Mouse (Mus musculus): ENCODE data around the gene Ctso.

Gene Ctso

GRCm38 (mm10) chr3:81932141-81933101 lies at the start of gene Ctso:
Gene Ctso, plus strand, starts transcription at chr3:81932601.
- DNase-seq (ENCODE audit: low spot score in 2 of 2) = peak; percentile 79 to 81

DNA sequence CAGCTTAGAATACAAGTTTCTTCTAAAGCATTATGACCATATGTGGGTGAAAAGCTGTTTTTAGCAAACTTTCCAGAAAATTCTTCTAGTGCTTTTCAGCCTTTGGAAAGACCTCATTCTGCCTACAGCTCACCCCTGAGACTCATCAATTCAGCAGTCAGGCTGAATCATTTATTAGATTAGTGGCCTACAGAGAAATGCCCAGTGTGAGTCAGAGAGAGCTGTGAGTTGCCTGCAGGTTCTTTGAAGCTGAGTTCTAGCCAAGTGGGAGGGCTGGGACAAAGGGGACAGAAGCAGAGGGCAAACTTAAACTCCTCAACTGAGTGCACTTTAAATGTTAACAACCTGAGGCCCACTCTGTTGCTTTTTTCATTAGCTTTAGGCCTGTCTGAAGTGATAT lies 48.5 kb upstream of the Ctso start:
- DNase-seq (ENCODE audit: low spot score in 2 of 2) = no peak

- DNase-seq (ENCODE audit: low spot score in 2 of 2) = no peak
These were observed 46.8 kb upstream of the Ctso start for GRCm38 (mm10) chr3:81885566-81885965.

GRCm38 (mm10) chr3:81889137-81889536 lies 43.3 kb upstream of the Ctso start:
- no peak for DNase-seq (ENCODE audit: low spot score in 2 of 2)

DNA sequence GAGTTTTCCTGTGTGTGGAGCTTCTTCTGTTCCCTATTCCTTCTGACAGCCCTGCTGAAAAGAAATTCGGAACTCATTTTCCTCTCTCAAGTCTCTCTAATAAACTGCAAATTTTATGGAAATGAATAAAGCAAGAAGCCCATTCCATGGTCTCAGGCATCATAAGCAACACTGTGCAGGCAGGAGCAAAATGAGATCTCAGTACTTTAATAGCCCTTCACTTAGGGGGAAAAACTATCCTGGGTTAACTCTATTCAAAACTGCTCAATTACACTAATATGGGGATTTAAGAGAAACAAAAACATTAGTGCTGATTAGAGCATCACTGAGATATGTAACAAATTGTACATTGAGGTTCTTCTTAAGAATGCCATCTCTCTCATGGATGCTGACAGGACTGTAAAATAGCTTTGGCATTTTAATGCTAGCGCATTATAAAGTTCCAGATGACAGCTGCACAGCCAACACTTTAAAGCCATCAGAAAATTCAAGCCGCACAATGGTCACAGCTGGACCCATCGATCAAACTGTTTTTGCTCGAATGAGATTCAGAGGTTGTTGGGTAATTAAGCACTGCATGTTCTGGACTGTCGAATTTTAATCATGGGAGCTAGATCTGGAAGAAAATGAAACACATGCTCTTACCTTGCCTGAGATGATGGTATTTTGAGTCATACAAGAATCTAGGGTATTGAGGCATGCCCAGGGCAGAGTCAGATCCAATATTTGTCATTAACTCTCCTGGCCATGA lies 21.9 kb upstream of the Ctso start:
- DNase-seq (ENCODE audit: low spot score in 2 of 2) = no peak

DNA sequence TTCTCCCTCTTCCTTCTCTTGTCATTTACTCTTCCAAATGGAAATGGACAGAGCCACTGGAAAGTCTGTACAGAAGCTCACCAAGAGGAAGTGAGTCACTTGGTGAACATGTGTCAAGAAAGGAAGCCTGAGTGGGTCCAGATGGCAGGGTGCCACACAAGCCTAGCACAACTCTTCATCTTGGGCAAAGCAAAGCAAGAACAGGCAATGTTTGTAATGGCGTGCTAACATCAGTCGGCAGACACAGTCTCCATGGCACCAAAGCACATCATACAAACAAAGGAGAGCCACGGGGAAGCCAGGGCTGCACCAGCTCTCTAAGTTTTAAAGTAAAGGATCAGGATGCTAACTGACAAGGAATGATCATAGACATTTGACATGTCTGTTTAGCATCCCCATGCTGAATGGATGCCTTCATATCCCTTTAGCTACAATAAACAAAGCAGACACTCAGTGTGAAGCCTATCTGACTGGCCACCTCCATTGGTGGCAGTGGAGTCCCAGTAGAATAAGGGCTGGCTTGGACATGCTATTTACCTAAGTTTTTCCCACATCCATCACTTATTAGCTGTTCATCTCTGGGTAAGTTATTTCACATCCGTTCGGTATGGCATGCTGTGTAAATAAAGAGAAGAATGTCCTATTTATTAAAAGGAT lies 16.2 kb upstream of the Ctso start:
- no peak for DNase-seq (ENCODE audit: low spot score in 2 of 2)

GRCm38 (mm10) chr3:81917354-81917935 lies 15.0 kb upstream of the Ctso start:
- no peak for DNase-seq (ENCODE audit: low spot score in 2 of 2)

DNA sequence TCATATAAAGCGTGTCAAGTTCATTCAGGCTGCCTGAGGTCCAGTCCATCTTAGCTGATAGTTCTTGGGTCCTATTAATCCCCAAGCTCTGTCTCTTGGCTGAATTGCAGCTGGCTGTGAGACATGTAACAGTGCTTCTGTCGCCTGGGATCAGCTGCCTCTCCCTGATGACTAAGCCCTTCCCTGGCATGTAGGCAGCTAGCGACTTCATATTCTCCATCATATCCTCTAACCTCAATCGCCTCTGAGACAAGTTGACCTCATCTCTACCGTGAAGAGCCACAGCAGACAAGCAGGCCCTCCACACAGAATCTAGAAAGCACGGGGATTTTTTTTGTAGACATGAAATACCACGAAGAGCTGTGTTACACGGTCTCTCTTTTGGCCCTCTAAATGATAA lies 14.2 kb upstream of the Ctso start:
- no peak for DNase-seq (ENCODE audit: low spot score in 2 of 2)

GRCm38 (mm10) chr3:81919681-81920080 lies 12.7 kb upstream of the Ctso start:
- no peak for DNase-seq (ENCODE audit: low spot score in 2 of 2)

- DNase-seq (ENCODE audit: low spot score in 2 of 2) = no peak
These were observed 9.5 kb upstream of the Ctso start for GRCm38 (mm10) chr3:81922910-81923309.

- DNase-seq (ENCODE audit: low spot score in 2 of 2) = no peak
These were observed 7.5 kb upstream of the Ctso start for GRCm38 (mm10) chr3:81924931-81925330.

DNA sequence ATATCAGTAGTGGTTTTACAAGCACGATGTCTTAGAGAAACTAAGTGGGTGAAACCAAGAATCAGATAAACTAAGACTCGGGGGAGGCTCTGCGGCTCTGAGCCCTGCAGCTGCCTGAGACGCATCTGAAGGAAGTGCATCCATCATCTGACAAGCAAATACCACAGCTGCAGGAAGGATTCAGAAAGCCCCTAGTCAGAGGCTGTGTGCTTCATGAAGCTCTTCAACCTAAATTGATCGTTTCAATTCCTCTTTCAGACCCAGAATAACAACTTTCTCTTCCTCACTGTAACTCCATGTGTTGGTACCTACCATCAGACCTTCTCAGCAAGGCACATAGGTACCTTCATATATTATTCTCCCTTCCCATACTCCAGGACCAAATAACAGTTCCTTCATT lies 6.5 kb upstream of the Ctso start:
- no peak for DNase-seq (ENCODE audit: low spot score in 2 of 2)

- DNase-seq (ENCODE audit: low spot score in 2 of 2) = no peak
These were observed 5.6 kb upstream of the Ctso start for GRCm38 (mm10) chr3:81926764-81927325.

- no peak for DNase-seq (ENCODE audit: low spot score in 2 of 2)
These were observed 3.3 kb upstream of the Ctso start for GRCm38 (mm10) chr3:81929073-81929472.

DNA sequence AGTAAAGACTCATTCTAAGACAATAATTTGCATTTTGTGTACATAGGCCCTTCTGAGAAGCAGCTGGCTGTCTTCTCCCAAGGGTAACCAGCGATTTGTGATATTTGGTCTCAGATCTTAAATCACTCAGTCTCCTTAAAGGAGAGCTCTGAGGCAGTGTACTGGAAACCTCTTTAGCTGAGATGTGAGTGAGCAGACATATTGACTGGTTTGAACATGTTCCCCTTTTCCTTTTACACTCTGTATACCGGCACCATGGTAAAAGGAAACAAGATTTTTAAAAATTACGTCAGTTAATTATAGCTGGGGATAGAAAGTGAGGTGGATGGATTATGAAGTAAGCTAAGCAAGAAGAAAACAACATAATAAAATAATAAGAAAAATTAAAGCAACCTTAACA lies 706 bp upstream of the Ctso start:
- no peak for DNase-seq (ENCODE audit: low spot score in 2 of 2)

- DNase-seq (ENCODE audit: low spot score in 2 of 2) = no peak
These were observed 947 bp downstream of the Ctso start for GRCm38 (mm10) chr3:81933348-81933747.

DNA sequence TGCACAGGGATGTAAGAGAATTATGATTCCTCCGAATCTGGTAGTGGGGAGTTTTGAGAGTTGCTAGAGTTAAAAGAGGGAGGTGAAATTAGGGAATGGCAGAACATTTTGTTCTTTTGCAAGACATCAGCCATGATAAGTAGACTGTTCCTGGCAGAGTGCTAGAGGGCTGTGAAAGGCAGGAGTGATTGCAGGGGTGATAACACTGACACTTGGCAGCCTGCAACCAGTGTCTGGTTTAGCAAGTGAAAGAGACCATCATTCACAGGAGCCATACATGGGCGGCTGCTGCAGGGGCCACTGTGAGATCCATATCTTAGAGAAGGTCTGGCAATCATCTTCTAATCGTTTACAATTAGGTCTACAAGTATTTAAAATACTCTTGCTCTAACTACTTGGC lies 6.5 kb downstream of the Ctso start:
- DNase-seq (ENCODE audit: low spot score in 2 of 2) = no peak

GRCm38 (mm10) chr3:81942341-81942740 lies 9.9 kb downstream of the Ctso start:
- no peak for DNase-seq (ENCODE audit: low spot score in 2 of 2)

GRCm38 (mm10) chr3:81943097-81943496 lies 10.7 kb downstream of the Ctso start:
- no peak for DNase-seq (ENCODE audit: low spot score in 2 of 2)

DNA sequence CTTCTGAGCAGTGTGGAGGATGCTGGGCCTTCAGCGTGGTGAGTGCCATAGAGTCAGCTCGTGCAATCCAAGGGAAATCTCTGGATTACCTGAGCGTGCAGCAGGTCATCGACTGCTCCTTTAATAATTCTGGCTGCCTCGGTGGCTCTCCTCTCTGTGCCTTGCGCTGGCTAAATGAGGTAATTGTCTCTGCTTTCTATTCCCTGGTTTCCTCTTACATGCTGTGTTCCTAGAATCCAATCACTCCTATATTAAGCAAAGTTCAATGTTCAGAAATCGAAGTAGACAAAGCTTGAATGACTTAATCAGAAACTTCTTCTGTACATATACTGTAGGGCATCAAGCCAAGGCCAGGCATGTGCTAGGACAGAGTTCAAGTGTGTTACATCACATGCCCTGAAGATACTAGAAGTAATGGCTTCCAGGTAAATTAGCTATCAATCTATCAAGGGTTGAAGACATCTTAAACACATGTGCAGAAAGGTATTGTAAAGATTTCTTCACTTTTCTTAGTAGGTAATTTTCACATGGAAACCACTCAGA lies 12.5 kb downstream of the Ctso start:
- DNase-seq (ENCODE audit: low spot score in 2 of 2) = no peak

DNA sequence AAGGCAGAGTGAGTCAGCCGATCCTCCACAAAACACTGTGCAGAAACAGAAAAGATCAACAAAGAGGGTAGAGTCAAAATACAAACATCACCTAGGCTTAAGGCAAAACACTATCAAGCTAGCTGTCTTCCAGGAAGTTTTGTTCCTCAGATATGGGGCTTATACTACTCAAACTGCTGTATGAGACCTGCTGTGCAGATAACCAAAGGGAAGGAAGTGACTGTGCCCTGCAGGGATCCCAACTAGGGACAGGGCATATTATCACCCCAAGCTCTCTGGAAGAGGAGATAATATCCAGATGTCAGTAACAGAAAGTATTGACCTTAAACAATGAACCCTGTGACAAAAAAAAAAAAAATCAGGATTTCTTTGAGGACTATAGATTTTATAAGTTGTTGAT lies 16.6 kb downstream of the Ctso start:
- DNase-seq (ENCODE audit: low spot score in 2 of 2) = no peak

All from frontal cortex, postnatal 25 days (tissue).